8 mouse cellular contexts compared by ENCODE assay signal in genomic region chr12:105906584-105906983, GRCm38 (mm10).
DNase-seq lines count a peak whose midpoint lies in the region; ATAC-seq lines count a peak whose summit lies in the region.

No protein-coding gene starts in this region.

- peak; percentile 47 for DNase-seq in limb, embryonic 11.5 days (ENCODE audit: low spot score)
- no peak for DNase-seq in limb, embryonic 10.5 days (ENCODE audit: low spot score)
- peak; percentile 5 to 11 for DNase-seq in adrenal gland, postnatal 36 days
- peak; percentile 17 for DNase-seq in hindbrain, embryonic 10.5 days (ENCODE audit: low spot score)
- DNase-seq in urinary bladder, postnatal 4 days (ENCODE audit: low spot score in 2 of 2), result no peak
- DNase-seq in urinary bladder, adult 2 months (ENCODE audit: low spot score), result no peak
- DNase-seq in embryo, embryonic 11 days, result no peak

- H3K36me3 ChIP-seq in limb, embryonic 11.5 days (ENCODE audit: control insufficient read depth, insufficient read depth, low read length), result no peaks in the 10 kb centered on the region
- H3K36me3 ChIP-seq in limb, embryonic 10.5 days, result no peaks in the 10 kb centered on the region
- no peaks in the 10 kb centered on the region for H3K36me3 ChIP-seq in hindbrain, embryonic 10.5 days
- no peaks in the 10 kb centered on the region for H3K36me3 ChIP-seq in midbrain, embryonic 13.5 days

- no peak overlapping the region for H3K27ac ChIP-seq in limb, embryonic 11.5 days (replicated peaks; ENCODE audit: low read depth, low read length)
- no peak overlapping the region for H3K27ac ChIP-seq in limb, embryonic 10.5 days
- H3K27ac ChIP-seq in hindbrain, embryonic 10.5 days, result no peak overlapping the region
- H3K27ac ChIP-seq in midbrain, embryonic 13.5 days, result no peak overlapping the region

- no peak overlapping the region for H3K9ac ChIP-seq in limb, embryonic 11.5 days (ENCODE audit: low read length)
- H3K9ac ChIP-seq in midbrain, embryonic 13.5 days (replicated peaks), result no peak overlapping the region

- H3K4me1 ChIP-seq in limb, embryonic 11.5 days (ENCODE audit: control insufficient read depth, insufficient read depth, low read length), result peaks cover 9% of the 10 kb centered on the region
- H3K4me1 ChIP-seq in limb, embryonic 10.5 days, result peaks cover 38% of the 10 kb centered on the region
- H3K4me1 ChIP-seq in hindbrain, embryonic 10.5 days (replicated peaks), result peaks cover 13% of the 10 kb centered on the region; the same call in 1 of the 2 replicates
- H3K4me1 ChIP-seq in midbrain, embryonic 13.5 days (replicated peaks), result 0 out of 2 replicates have a peak, but pooled peaks cover 8% of the 10 kb centered on the region

- WGBS in limb, embryonic 11.5 days, result 23% methylated on average over 7 of the region's 7 CpGs
- 28% methylated on average over 7 of the region's 7 CpGs for WGBS in limb, embryonic 10.5 days
- 39% methylated on average over 7 of the region's 7 CpGs for WGBS in hindbrain, embryonic 10.5 days
- WGBS in midbrain, embryonic 13.5 days, result 33% methylated on average over 7 of the region's 7 CpGs

- no peak overlapping the region for H3K4me3 ChIP-seq in limb, embryonic 11.5 days (ENCODE audit: low read depth, low read length)
- H3K4me3 ChIP-seq in limb, embryonic 10.5 days, result no peak overlapping the region
- no peak overlapping the region for H3K4me3 ChIP-seq in hindbrain, embryonic 10.5 days
- H3K4me3 ChIP-seq in midbrain, embryonic 13.5 days (replicated peaks), result no peak overlapping the region

- no peaks in the 10 kb centered on the region for H3K9me3 ChIP-seq in limb, embryonic 11.5 days (ENCODE audit: control insufficient read depth, low read length)
- no peaks in the 10 kb centered on the region for H3K9me3 ChIP-seq in limb, embryonic 10.5 days (replicated peaks)
- H3K9me3 ChIP-seq in hindbrain, embryonic 10.5 days, result no peaks in the 10 kb centered on the region
- H3K9me3 ChIP-seq in midbrain, embryonic 13.5 days, result no peaks in the 10 kb centered on the region

- ATAC-seq in limb, embryonic 11.5 days (ENCODE audit: insufficient number of reproducible peaks, low FRiP score, low TSS enrichment, low read depth), result no peak
- peak; percentile 53; the same call in 1 of the 2 replicates for ATAC-seq in midbrain, embryonic 13.5 days

- no peak overlapping the region for H3K4me2 ChIP-seq in limb, embryonic 11.5 days (ENCODE audit: low read depth, severe bottlenecking)
- no peak overlapping the region for H3K4me2 ChIP-seq in midbrain, embryonic 13.5 days (replicated peaks)

- H3K27me3 ChIP-seq in limb, embryonic 11.5 days (ENCODE audit: control insufficient read depth, insufficient read depth, low read length), result no peaks in the 10 kb centered on the region
- 0 out of 2 replicates have a peak, but pooled peaks cover 3% of the 10 kb centered on the region for H3K27me3 ChIP-seq in limb, embryonic 10.5 days (ENCODE audit: low read depth, poor library complexity, severe bottlenecking)
- H3K27me3 ChIP-seq in hindbrain, embryonic 10.5 days (ENCODE audit: insufficient read depth, poor library complexity, severe bottlenecking), result no peaks in the 10 kb centered on the region
- H3K27me3 ChIP-seq in midbrain, embryonic 13.5 days, result no peaks in the 10 kb centered on the region

Comparison
In these comparisons a context has a peak if more than half of its experiments do, and no peak if none do; other contexts are left out.
1. DNase-seq: peak in limb, embryonic 11.5 days (single experiment), adrenal gland, postnatal 36 days (2 of 2) and hindbrain, embryonic 10.5 days (single experiment); none in limb, embryonic 10.5 days (single experiment), urinary bladder, postnatal 4 days (0 of 2), urinary bladder, adult 2 months (single experiment) and embryo, embryonic 11 days (single experiment).